Mouse (Mus musculus): Measurements from ENCODE around the gene Aff3.
"Not testable (repeated sequence)": the region's sequence is repeated elsewhere in the genome, so short reads cannot be mapped to it uniquely, and the experiment has no call there.

Aff3 gene

DNA sequence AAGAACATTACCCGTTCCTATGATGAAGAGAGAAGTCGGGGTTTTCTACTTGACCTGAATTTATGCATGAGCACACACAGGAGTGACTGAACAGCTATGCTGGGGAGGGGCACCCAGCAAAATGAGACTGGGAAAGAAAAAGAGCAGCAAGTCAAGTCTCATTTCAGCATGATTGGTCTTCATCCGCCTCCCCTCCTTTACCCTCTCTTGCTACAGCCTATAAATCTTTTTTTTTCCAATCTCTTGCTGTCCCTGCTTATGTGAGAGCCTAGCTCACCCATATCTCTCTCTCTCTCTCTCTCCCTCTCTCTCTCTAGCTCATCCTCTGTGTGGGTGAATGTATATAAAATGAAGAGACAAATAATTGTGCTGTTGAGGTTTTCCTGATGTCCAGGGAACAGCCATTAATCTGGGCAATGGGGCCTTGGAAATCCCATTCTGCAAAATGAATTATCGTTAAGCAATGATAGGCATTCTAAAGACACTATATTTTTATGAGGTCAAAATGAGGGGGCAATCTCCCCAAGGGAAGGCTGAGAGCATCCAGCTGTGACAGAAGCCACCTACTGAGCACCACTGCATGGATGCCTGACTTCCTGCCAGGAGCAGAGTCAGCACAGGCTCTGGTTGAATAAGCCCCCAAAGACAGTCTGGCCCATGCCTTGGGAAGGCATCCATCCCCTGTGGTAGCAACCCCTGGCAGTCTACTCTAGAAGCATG is 224.8 kb downstream of the Aff3 start:
- DNase-seq (ENCODE audit: low spot score in 2 of 2) = no peak

DNA sequence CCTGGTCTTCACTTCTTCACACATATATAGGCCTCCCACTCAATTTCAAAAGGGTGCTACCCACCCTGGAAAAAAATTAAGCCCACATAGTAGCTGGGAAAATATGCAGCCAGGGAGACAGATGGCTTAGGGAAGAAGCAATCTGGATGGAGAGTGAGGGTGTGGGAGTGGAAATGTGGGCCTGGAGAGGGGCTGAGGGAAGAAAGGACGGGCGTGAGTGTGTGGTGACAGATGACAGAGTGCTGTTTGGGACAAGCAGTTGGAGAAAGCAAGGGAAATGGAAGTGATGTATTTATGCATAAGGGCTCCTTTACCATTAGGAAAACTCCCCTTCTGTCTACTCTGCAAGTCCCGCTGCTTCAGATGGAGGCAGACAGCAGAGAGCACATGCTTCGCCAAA is 226.3 kb downstream of the Aff3 start:
- DNase-seq (ENCODE audit: low spot score in 2 of 2) = peak; percentile 70 to 74

GRCm38 (mm10) chr1:38437671-38438070 is 227.1 kb downstream of the Aff3 start:
- no peak for DNase-seq (ENCODE audit: low spot score in 2 of 2)

GRCm38 (mm10) chr1:38436471-38437340 is 228.0 kb downstream of the Aff3 start:
- no peak for DNase-seq (ENCODE audit: low spot score in 2 of 2)

- DNase-seq (ENCODE audit: low spot score in 2 of 2) = not testable (repeated sequence)
These were observed 234.4 kb downstream of the Aff3 start for GRCm38 (mm10) chr1:38430311-38430710.

DNA sequence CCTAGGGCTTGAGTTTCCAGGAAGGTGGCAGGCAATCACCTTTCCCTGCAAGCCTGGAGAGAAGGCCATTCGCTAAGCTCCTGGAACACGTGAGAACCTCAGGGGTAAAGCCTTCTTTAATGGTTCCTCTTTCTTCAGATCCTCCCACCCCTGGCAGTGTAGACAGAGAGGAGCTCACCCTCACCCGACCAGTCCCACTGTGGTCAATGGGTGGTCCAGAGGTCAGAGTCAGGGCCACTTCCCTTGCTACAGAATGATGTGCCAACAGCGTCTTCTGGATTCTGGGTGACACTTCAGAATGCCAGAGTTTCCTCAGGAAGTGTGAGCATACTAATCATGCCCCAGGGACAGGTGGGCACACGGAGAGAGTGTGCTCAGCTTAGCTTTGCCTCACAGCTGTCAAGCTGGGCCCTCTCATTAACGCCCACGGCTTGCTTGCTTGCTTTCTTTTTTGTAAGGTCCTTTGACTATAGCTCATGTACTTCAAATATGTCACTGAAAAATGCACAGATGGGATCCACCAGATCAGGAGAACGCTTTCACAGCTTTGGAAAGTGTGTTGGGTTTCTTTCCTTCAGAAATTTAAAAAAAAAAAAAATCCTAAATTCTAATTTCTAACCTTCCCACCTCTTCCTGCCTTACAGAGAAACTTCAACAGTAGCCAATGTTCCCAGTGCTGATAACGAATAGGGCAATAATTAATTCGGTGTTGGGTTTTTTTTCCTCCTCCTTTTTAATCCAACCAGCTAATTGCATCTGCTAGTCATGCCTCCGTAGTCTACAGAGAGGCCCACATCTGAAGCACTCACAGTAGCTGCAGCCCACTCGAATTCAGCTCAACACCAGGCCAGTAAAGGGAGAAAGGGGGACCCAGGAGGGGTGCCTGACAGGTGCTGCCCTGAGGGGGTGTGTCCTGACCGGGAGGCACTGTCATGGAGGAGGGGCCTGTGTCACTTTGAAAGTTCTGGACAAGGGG is 235.8 kb downstream of the Aff3 start:
- DNase-seq (ENCODE audit: low spot score in 2 of 2) = peak; percentile 22 to 34

GRCm38 (mm10) chr1:38422921-38423320 is 241.8 kb downstream of the Aff3 start:
- DNase-seq (ENCODE audit: low spot score in 2 of 2) = no peak

GRCm38 (mm10) chr1:38419331-38419730 is 245.4 kb downstream of the Aff3 start:
- no peak for DNase-seq (ENCODE audit: low spot score in 2 of 2)

DNA sequence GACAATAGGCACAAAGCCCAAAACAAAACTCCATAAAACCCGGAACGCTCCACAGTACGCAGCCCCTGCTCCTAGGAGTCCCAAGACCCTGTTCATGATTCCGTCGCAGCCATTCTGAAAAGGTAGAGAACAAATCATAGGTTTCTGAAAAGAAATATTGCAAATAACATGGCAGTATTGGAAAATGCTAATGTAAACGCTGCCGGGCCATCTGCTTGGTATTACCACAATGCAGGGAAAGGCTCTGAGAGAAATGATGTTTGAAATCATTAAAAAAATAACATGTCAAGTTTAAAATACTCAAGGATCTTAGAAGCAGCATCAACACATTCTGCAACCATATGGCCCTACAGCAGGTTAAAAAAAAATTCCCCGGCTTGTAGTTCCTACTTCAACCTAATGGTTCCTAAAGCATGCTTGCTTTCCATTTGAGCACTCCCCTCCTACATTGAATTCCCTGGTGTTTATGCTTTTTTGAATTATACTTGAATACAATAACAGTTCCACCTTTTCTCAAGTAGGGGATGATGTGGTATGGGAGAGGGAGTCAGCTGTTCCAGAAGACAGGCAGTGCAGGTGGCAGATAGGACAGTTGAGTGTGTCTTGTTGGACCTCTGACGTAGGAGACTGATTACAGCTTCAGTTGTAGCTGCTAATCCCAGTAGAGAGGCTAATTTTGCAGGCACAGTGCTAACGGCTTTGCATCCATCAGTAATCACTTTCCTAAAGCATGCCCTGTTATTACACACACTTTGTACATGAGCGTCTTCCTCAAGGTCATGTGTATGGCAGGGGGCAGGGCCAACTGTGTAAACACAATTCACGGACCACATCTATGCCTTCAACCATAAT is 246.3 kb downstream of the Aff3 start:
- DNase-seq (ENCODE audit: low spot score in 2 of 2) = no peak

DNA sequence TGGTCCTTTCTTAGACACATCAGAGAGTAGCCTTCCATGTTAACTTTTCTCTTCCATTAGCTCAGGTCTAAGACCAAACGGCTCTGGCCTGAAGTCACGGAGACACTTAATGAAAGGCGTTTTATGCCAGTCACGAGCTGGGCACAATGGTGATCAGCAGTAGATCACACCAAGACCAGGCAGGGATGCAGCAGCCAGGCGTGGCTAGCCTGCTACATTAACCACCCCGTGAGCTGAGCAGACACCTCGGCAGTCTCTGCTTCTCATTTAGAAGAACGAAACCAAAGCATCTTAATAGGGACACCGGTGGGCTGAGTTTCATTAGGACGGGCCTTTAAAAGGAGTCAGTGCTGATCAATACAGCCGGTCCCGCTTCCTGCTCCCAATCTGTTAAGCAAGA is 247.6 kb downstream of the Aff3 start:
- DNase-seq (ENCODE audit: low spot score in 2 of 2) = no peak

DNA sequence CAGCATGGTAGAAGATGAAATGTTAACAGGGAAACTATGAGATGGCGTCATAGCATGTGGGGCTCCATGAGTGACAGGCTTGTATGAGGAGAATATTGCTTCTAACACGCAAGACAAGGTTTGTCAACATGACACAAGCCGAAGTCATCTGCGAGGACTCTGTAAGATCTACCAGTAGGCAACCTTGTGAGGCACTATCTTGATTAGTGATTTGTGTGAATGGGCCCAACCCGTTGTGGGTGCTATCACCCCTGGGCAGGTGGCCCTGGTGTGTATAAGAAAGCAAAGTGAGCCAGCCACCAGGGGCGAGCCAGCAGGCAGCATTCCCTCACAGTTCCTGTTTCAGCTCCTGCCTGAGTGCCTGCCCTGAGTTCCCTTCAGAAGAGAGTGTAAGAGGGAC is 249.2 kb downstream of the Aff3 start:
- no peak for DNase-seq (ENCODE audit: low spot score in 2 of 2)

GRCm38 (mm10) chr1:38411106-38411505 is 253.6 kb downstream of the Aff3 start:
- DNase-seq (ENCODE audit: low spot score in 2 of 2) = no peak

GRCm38 (mm10) chr1:38410457-38410856 is 254.3 kb downstream of the Aff3 start:
- no peak for DNase-seq (ENCODE audit: low spot score in 2 of 2)

DNA sequence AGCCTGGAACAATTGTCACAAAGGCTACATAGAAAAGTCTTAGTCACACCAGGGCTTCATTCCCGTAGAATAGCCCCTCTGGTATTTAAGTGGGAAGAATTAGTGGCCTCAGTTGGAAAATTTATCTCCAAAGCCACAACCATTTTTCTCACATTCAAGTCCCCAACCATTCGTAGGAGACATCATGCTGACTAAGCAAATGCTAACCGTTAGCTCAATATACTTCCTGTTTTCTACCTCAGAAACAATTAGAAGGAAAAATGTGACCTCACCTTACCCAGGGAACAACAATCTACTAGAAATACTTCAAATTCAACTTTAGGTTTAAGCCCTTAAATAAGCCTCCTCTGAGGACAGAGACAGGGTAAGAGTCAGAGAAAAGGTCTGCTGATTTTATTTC is 256.5 kb downstream of the Aff3 start:
- no peak for DNase-seq (ENCODE audit: low spot score in 2 of 2)

DNA sequence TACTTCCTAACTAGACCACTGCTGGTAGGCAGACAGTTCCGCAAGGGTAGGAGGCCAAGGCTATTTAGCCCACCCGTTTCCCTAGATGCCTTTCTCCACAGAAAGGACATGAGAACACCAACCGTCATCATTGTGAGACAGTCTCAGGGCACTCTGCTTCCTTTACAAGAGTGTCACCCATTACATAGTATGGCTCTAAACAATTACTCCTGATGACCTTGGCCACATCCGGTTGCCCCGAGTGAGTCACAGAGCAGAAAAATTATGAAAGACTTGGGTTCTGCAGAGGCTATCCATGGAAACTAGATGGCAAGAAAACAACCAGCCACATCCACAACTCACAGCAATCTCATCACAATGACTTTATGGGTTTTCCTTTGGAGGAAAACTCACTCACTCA is 261.0 kb downstream of the Aff3 start:
- no peak for DNase-seq (ENCODE audit: low spot score in 2 of 2)

DNA sequence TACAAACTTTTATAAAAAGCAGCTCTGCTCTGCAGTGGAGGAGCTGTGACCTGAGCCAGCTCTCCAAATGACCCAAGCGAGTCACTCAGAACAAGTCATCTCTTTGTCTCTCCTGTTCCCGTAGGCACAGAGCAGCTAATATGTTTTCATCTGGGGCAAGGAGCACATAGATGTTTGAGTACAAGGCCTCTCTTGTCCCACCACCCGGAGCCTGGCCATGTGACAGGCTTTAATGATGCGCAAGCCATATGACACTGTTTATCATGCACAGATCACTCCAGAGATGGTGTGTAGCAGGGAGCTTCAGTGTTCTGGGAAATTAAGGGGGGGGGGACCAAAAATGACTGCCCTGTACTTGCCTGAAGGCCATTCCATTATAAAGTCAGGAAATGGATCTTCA is 262.9 kb downstream of the Aff3 start:
- no peak for DNase-seq (ENCODE audit: low spot score in 2 of 2)

- DNase-seq (ENCODE audit: low spot score in 2 of 2) = no peak
These were observed 265.5 kb downstream of the Aff3 start for GRCm38 (mm10) chr1:38399269-38399668.

GRCm38 (mm10) chr1:38398566-38398965 is 266.2 kb downstream of the Aff3 start:
- DNase-seq (ENCODE audit: low spot score in 2 of 2) = no peak

- DNase-seq (ENCODE audit: low spot score in 2 of 2) = no peak
These were observed 269.5 kb downstream of the Aff3 start for GRCm38 (mm10) chr1:38395194-38395681.

GRCm38 (mm10) chr1:38394493-38394892 is 270.3 kb downstream of the Aff3 start:
- no peak for DNase-seq (ENCODE audit: low spot score in 2 of 2)

GRCm38 (mm10) chr1:38393516-38393915 is 271.2 kb downstream of the Aff3 start:
- peak in 1 of 2 experiments; percentile 33 for DNase-seq (ENCODE audit: low spot score in 2 of 2)
